Mouse (Mus musculus): ENCODE data around the gene Bend6.

GRCm38 (mm10) chr1:33932845-33933499 is 25.4 kb upstream of the Bend6 start:
- TF ChIP-seq CTCF (IDR thresholded peaks at IDR 0.05; ENCODE audit: low read depth, low read length) (no peak), EP300 (IDR thresholded peaks at IDR 0.05; ENCODE audit: insufficient read depth, low read depth, low read length) (no peak), POLR2A (IDR thresholded peaks at IDR 0.05; ENCODE audit: insufficient read depth, low read length) (no peak)
